Mouse (Mus musculus) kidney, embryonic 14.5 days (tissue): ENCODE measurements at regions not wholly inside any gene's neighbourhood (a gene's known extent, or its start where the extent isn't known, plus 50 kb on each side); places are given as distances from the start of the nearest gene placed in this dataset.
A peak's percentile ranks its signal among the peaks of the same experiment; 100 is the strongest.

Experiments
- ATAC-seq: fragments of 200-750 bp; cut with Nextera tagmentation; 2 replicates; pipeline ENCODE4 v1.8.0; 2017; ENCODE audit warnings: moderate number of reproducible peaks, mild to moderate bottlenecking, moderate TSS enrichment, moderate library complexity; ENCODE audit not compliant: low FRiP score, low TSS enrichment
- H3K27ac ChIP-seq: fragments of 300-500 bp; sonication (generic); 2 replicates; pipeline ENCODE4 v1.5.1; 2014; ENCODE audit warnings: low read depth, mild to moderate bottlenecking, low read length, moderate library complexity, mixed read lengths
- H3K27me3 ChIP-seq: fragments of 300-500 bp; sonication (generic); 2 replicates; pipeline ENCODE4 v1.6.1; 2014; ENCODE audit warnings: mild to moderate bottlenecking, low read length; ENCODE audit not compliant: control insufficient read depth, insufficient read depth
- H3K36me3 ChIP-seq: fragments of 300-500 bp; sonication (generic); 2 replicates; pipeline ENCODE4 v1.6.1; 2014; ENCODE audit warnings: low read length, mixed read lengths; ENCODE audit not compliant: control insufficient read depth, insufficient read depth
- H3K4me1 ChIP-seq: fragments of 300-500 bp; sonication (generic); 2 replicates; pipeline ENCODE4 v1.6.1; 2014; ENCODE audit warnings: low read length, mixed read lengths; ENCODE audit not compliant: control insufficient read depth, insufficient read depth
- H3K4me2 ChIP-seq: fragments of 300-500 bp; sonication (generic); replicated peaks from 2 replicates; pipeline ENCODE4 v1.6.1; 2014; ENCODE audit warnings: low read depth, mild to moderate bottlenecking, low read length
- H3K4me3 ChIP-seq: fragments of 300-500 bp; sonication (generic); 2 replicates; pipeline ENCODE4 v1.5.1; 2014; ENCODE audit warnings: mild to moderate bottlenecking, low read length
- H3K9ac ChIP-seq: fragments of 300-500 bp; sonication (generic); 2 replicates; pipeline ENCODE4 v1.6.1; 2014; ENCODE audit warnings: low read depth, mild to moderate bottlenecking, low read length, moderate library complexity
- H3K9me3 ChIP-seq: fragments of 300-500 bp; sonication (generic); 2 replicates; pipeline ENCODE4 v1.6.1; 2016; ENCODE audit warnings: low read length; ENCODE audit not compliant: control insufficient read depth
- WGBS: fragments of 180-500 bp; shearing (Covaris S2); extraction: QIAGEN DNeasy Blood & Tissue Kit; methylation state at CpG from one replicate; pipeline ENCODE4 v1.1.7; 2014; 5-methylcytosine and 5-hydroxymethylcytosine counted together

DNA sequence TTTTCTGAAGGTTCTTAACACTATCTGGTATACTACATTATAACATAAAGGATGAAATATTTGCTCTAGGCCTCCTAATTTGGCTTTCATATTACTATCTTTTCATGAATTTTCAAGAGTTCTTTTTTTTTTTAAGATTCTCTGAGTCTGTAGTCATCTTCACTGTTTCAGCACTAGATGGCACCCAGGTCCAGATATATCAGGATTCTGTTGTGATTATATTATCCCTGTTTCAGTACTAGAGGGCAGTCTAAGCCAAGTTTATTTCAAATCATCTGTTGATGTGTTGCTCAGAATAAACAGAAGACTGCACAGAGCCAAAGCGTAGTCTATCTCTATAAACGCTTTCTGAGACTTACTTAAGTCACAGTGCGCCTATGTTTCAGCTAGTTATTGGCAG is 1760.2 kb upstream of the Acvr2a start:
- H3K27ac ChIP-seq, result no peak overlapping the region
- ATAC-seq, result no peak
- no peak overlapping the region for H3K4me2 ChIP-seq
- no peaks in the 10 kb centered on the region for H3K36me3 ChIP-seq
- WGBS, result 93% methylated on average over 3 of the region's 3 CpGs
- no peaks in the 10 kb centered on the region for H3K9me3 ChIP-seq
- H3K9ac ChIP-seq, result no peak overlapping the region
- H3K27me3 ChIP-seq, result no peaks in the 10 kb centered on the region
- no peak overlapping the region for H3K4me3 ChIP-seq
- H3K4me1 ChIP-seq, result no peaks in the 10 kb centered on the region

DNA sequence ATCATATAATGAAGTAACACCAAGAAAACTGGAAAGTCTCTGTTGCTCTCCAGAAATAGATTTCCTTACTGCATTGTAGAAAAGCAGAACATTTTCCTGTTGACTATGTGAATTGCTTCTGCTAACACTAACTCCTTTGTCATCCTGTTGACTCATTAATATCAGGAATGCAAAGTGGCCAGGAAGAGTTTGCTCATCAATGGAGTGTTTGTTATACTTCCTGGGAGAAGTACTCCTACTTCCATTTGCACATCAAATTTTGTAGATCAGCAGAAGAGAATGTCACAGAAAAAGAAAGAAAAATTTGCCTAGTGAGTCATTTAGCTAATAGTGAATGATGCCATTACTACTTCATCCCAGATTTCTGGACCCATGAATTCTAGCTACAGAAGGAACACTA is 1739.7 kb upstream of the Acvr2a start:
- H3K36me3 ChIP-seq, result no peaks in the 10 kb centered on the region
- no peak for ATAC-seq
- no peak overlapping the region for H3K4me2 ChIP-seq
- no peaks in the 10 kb centered on the region for H3K4me1 ChIP-seq
- H3K9ac ChIP-seq, result no peak overlapping the region
- H3K4me3 ChIP-seq, result no peak overlapping the region
- no peaks in the 10 kb centered on the region for H3K27me3 ChIP-seq
- no peaks in the 10 kb centered on the region for H3K9me3 ChIP-seq
- H3K27ac ChIP-seq, result no peak overlapping the region

DNA sequence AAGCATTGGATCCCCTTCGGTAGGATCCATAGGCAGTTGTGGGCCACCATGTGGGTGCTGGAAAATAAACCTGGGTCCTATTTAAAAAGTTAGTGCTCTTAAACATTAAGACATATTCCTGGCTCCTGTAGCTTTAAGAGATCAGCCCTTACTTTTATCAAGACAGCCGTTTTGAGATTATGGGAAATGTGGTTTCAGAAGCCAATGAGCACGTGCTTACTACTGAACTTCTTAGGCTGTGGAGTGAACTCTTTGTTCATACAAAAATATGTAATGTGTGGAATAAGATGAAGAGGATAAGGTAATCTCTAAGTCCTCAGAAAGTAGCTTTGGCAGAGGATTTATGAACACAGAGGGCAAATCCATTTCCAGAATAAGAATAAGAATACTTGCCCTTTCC is 1738.7 kb upstream of the Acvr2a start:
- Histone ChIP-seq H3K4me2 (no peak overlapping the region), H3K27ac (no peak overlapping the region), H3K9me3 (no peaks in the 10 kb centered on the region), H3K27me3 (no peaks in the 10 kb centered on the region), H3K4me3 (no peak overlapping the region), H3K9ac (no peak overlapping the region), H3K36me3 (no peaks in the 10 kb centered on the region), H3K4me1 (no peaks in the 10 kb centered on the region)
- WGBS, result 86% methylated on average over 3 of the region's 3 CpGs
- ATAC-seq, result no peak

DNA sequence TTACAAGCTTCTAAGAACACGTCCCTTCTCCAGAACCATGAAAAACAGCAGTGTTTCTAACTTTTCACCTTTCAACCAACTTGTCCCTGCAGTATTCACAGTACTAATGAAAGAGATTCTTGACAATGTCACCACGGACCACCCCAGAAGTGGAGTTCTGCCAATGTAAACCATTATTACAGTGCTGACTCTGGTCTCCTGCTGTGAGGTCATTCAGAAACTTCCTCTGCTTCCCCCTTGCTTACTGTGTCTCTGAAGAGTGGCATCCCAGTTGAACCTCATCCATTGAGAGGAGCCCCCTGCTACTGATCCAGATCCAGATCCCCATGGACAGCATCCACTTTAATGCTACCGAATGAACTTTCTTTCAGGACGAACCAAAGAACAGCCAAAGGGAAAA is 1725.3 kb upstream of the Acvr2a start:
- H3K27ac ChIP-seq, result no peak overlapping the region
- H3K4me1 ChIP-seq, result no peaks in the 10 kb centered on the region
- no peak overlapping the region for H3K9ac ChIP-seq
- H3K9me3 ChIP-seq, result no peaks in the 10 kb centered on the region
- H3K27me3 ChIP-seq, result no peaks in the 10 kb centered on the region
- H3K36me3 ChIP-seq, result no peaks in the 10 kb centered on the region
- WGBS, result 32% methylated on average over 4 of the region's 4 CpGs
- no peak overlapping the region for H3K4me2 ChIP-seq
- no peak overlapping the region for H3K4me3 ChIP-seq
- ATAC-seq, result no peak; the same call in 1 of the 2 replicates

DNA sequence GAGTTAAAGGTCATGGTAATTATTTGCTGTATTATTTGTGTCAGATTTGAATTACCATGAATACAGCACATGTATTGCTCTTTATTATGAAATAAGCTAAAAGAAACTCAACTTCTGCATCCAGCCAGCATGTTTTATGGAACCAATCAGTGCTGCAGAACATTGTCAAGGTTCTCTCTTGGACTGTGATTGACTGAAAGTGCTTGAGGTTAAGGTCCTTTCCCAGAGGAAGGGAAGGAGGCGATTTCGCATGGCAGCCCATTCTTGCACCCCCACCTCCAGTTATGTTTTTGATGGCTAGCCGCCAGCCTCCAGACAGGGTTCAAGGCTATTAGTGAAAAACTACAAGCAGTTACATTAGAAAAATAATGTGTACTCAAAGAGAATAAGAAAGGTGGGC is 1717.9 kb upstream of the Acvr2a start:
- Histone ChIP-seq H3K4me2 (no peak overlapping the region), H3K27me3 (no peaks in the 10 kb centered on the region), H3K9me3 (no peaks in the 10 kb centered on the region), H3K9ac (no peak overlapping the region), H3K4me3 (no peak overlapping the region), H3K4me1 (no peaks in the 10 kb centered on the region), H3K36me3 (no peaks in the 10 kb centered on the region), H3K27ac (no peak overlapping the region)
- ATAC-seq, result peak; percentile 76
- WGBS, result 60% methylated on average over 3 of the region's 3 CpGs

DNA sequence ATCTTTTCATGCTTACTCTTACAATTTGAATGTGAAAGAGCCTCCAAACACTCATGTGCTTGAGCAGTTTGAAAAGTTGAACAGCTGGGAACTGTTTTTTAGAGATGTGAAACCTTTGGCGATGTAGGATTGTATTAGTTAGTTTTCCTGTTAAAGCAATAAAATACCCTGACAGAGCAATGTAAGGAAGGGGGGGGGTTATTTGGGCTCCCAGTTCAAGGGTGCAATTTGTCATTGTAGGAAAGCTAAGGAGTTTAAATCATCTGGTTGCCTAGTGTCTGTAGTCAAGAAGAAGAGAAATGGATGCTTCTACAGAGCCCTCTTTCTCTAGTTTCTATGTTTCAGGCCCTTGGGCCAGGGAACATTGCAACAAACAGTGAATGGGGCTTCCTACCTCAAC is 1674.5 kb upstream of the Acvr2a start:
- no peaks in the 10 kb centered on the region for H3K27me3 ChIP-seq
- H3K4me3 ChIP-seq, result no peak overlapping the region
- ATAC-seq, result 0 out of 2 replicates have a peak, but pooled peaks have one; percentile 39
- 38% methylated on average over 1 of the region's 1 CpGs for WGBS
- H3K27ac ChIP-seq, result no peak overlapping the region
- H3K36me3 ChIP-seq, result no peaks in the 10 kb centered on the region
- no peak overlapping the region for H3K9ac ChIP-seq
- H3K4me1 ChIP-seq, result no peaks in the 10 kb centered on the region
- H3K9me3 ChIP-seq, result no peaks in the 10 kb centered on the region
- no peak overlapping the region for H3K4me2 ChIP-seq

DNA sequence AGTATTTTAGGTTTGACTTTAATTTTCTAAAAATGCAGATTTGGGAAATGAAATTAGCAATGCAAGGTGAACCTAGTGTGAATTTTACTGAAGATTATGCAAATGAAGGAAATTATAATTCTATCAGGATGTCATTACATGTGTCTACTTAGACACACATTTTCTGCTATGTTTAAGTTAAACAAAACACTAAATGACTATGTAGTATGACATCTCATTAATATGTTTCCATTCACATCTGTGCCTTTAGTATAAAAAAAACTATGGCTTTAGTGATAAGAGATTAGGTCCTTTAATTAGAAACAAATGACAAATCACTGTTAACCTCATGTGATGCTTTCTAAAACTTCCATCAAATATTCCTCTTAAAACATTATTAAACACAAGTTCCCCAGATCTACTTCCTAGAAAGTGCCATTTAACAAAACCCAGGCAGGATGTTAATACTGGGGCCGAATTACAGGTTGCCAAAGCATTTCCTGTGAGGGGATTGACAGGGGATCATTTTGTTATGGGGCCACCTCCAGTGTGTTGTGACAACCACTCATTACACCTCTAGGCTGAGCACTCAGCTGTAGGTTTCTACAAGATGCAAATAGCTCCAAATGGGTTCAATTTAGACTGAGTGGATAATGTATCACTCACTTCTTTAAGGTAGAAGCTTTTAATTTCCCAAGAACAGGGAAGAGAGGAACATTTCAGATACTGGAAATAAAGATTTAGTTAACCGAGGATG is 1629.7 kb upstream of the Acvr2a start:
- 79% methylated on average over 2 of the region's 2 CpGs for WGBS
- no peaks in the 10 kb centered on the region for H3K27me3 ChIP-seq
- no peaks in the 10 kb centered on the region for H3K36me3 ChIP-seq
- no peaks in the 10 kb centered on the region for H3K4me1 ChIP-seq
- no peaks in the 10 kb centered on the region for H3K9me3 ChIP-seq
- ATAC-seq, result no peak
- no peak overlapping the region for H3K4me3 ChIP-seq
- H3K27ac ChIP-seq, result no peak overlapping the region
- no peak overlapping the region for H3K9ac ChIP-seq
- no peak overlapping the region for H3K4me2 ChIP-seq
